Mouse (Mus musculus) embryo, embryonic 10.5 days (tissue): ENCODE data around the gene Sema3a.

ENCODE experiments used
- DNase-seq: peaks from one replicate; pipeline ENCODE4 v3.0.0-alpha.2; 2015; ENCODE audit warnings: low spot score

The Sema3a gene

DNA sequence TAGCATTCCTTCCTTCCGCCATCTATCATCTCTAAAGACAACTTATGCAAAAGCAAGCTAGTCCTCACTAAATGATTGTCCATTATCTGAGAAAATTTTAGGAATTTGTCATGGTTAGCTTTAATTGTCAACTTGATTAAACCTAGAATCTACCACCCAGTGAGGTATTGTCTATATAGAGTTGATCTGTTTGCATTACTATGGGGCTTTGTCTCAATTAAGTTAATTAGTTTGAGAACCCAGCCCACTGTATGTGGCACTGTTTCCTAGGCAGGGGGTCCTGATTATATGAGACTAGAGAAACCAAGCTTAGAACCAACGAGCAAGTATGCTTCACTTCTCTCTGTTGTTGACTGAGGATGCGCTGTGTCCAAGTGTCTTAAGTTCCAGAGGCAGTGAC lies 194.9 kb downstream of the Sema3a start:
- DNase-seq: no peak

DNA sequence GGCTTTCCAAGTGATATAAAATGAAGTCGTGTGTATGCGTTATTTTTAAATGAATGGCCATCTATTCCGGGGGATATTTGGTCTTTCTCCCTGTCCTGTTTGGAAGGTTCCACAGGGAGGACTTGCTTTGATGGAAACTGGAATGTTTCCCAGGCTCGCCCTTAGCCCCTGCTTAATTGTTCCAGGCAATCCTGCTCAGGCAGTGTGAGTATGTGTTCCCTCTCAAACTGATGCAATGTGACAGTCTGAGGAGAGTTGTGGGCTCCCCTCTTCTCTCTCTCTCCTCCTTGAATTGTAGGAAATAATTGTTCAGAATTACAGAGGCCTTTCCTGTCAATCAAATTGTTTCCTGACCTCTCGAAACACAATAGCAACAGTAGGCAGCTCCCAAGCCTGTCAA lies 202.1 kb downstream of the Sema3a start:
- DNase-seq: no peak

DNA sequence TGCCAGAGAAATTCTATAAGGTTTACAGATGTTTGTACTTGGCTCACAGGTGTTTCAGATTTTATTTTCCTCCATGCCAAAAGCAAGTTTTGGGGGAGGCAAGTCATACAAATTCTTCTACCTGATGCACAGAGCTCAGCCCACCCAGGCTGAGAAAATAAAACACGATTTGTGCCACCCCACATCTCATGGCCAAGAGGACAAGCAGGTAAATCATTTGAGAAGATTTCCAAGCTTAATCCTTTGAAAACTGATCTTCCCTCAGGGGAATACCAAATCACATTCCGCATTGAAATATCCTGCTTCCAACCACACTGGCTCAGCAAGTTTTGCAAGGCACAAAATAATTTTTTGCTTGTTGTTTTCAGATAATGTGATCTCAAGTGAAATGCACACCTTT lies 206.2 kb downstream of the Sema3a start:
- peak; percentile 40 for DNase-seq

DNA sequence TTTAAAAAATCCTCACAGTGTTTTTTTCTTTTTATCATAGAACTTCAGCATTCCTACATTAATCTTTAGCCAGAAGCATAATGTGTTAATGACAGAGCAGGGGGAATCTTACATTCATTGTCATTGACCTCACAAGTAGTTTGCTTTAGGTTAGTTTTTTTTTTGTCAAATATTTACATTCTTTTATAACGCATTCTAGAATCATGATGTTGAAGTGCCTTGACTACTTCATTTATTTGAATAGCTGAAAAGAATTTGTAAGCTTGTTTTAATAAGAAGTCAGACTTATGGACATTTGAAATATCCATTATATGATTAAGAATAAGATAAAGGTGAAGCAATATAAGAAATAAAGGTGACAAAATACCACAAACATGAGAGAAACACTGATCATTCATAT lies 212.5 kb downstream of the Sema3a start:
- no peak for DNase-seq

DNA sequence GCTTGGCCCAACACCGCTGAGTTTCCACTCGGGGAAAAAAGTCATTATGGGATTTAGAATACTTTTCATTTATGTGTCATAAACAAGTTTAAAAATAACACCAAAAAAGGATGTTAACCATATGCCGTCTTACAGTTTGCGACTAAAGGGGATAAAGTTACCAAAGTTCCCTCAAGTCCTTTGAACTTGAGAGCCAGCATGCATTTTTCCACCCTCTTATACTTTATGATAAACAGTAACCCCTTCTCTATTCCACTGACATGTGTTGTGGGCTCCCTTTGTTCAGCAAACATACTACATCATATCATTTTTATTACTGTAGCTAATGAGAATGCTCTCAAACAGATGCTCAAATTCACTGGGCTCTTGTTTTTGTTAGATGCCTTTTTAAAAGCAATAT lies 221.9 kb downstream of the Sema3a start:
- no peak for DNase-seq

DNA sequence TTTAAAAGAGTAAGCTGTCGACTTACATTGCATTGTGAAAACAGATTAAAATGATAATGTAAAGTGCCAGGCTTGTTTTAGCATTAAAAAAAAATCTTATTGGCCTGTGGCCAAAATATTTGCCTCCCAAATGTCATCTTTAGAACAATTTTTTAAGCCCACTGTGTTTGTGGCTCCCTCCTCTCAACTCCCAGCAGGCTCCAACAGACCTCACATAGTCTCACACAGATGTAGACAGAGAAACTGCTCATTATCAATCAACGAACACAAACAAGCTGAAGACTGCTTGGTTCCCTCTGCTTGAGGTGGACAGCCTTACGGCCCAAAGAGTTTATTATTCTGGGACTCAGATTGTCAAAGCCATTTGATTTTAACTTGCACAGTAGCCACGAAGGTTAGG lies 226.4 kb downstream of the Sema3a start:
- DNase-seq: peak; percentile 30

DNA sequence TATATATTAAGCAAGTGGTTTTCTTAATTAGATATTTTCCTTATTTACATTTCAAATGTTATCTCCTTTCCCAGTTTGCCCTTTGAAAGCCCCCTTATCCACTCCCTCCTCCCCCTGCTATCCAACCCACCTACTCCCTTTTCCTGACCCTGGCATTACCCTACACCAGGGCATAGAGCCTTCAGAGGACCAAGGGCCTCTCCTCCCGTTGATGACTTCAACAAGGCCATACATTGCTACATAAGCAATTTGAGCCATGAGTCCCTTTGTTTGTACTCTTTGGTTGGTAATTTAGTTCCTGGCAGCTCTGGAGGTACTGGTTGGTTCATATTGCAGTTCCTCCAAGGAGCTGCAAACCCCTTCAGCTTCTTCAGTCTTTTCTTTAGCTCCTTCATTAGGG lies 227.8 kb downstream of the Sema3a start:
- DNase-seq: no peak

DNA sequence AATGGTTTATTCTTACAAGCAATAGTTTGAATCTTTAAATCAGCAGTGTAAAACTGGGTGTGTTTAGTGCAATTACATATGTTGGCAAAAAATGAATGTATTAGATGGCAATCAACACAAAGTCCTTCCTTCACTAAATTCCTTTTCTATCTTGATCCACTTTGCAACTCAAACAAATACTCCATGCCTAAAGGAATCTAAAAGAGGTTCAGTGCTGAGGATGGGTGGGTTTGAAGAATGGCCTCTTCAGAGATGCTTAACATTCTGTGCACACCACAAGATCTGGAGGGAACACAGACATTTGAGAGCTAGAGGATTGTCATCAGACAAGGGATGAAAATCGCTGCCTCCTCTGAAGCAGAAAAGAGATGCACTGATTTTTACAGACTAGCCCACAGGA lies 228.3 kb downstream of the Sema3a start:
- DNase-seq: no peak

DNA sequence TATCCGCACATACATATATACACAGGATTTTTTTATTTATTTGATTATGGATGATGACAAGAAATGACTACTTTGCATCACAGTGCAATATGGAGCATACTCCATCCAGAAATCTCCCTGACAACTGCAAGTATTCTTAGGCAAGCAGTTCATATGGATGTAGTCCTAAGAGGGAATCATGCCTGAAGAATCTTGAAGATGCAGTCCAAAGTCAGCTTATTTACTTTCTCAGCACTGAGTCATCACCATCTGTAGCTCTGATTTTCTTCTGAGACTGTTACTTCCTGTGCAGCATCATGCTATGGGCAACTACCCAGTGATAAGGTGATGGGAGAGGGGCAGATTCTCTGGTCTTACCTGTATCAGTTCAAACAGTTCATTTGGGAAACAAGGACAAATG lies 229.7 kb downstream of the Sema3a start:
- no peak for DNase-seq

DNA sequence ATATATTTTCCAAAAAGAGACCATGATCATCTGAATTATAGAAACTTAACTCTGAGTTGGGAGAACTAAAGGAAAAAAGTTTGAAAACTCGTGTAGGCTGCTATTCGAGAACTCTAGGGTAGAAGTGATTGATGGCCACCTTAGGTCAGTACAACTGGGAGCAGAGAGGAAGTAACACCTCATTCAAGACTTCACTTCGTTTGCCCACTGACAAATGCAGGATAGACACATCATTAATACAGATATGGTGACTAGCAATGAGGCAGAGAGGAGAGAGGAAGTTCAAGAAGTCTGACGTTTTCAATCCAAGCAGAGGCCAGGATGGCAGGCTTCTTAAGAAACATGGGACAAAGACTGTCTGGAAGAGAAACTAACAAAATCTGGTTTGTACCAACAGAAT lies 233.6 kb downstream of the Sema3a start:
- DNase-seq: peak; percentile 49

DNA sequence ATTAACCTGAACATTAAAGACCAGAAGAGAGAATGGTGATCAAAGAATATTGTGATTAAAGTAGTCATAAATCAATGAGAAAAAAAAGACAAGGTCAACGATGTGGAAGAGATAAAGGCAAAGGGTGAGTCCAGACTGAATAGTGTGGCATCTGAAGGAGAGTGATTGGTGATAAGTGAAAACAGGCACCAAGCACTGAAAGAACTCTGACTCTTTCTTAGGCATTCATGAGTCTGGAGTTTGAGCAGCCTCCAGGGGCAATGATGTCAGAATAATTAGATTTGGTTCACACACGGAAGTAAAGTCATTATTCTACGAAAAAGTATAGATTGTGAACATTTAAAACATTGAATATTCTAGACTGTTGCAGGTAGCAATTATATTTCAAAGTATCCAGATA lies 235.5 kb downstream of the Sema3a start:
- DNase-seq: peak; percentile 56

DNA sequence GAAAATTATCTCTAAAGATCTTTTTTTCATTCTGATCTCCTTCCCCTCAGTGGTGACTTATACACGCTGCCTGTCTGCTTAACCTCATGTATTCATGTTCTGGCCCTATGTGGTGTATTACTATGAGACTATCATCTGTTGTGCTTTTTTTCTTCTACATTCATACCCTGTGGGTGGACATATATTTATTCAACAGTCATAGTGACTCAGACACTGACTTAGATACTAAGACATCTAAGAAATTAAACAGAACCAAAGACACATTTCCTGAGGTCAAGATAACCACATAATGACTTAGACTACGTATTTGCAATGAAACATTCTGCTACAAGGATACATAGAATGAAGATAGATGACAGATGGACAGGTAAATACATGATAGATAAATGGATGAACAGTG lies 239.9 kb downstream of the Sema3a start:
- DNase-seq: no peak

DNA sequence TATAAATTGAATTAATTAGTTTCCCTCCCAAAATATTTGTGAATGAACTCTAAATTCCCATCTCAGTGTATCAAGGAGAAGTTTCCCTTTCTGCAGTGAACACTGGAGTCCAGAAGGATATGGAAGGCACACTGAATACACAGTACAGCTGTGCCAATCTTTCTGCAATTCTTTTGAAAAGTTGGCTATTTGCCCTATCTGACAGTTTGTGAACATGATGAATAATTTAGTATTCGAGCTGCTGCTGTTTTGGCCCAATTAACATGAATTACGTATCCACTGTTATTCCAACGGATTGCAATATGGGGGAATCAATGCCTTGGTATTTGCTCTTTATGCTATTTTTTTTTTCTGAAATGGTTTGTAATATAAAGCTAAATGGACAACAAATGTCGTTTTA lies 254.0 kb downstream of the Sema3a start:
- no peak for DNase-seq

DNA sequence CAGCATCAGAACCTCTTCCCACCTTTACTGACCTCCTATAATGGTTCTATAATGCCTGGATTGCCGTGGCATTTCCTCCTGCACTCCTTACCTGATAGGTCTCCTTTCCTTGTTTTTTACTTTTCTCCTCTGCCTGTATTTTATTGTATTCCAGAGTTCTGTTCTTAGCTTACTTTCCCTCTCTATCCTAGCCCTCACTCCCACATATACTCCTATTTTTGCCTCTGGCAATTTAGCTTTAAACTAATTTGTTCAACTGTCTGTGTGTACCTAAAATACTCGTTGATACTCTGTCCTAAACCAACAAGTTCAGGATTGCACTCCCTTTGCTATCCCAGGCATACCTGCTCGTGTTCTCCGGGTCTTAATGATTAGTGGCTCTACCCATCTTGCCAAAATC lies 258.8 kb downstream of the Sema3a start:
- DNase-seq: no peak

DNA sequence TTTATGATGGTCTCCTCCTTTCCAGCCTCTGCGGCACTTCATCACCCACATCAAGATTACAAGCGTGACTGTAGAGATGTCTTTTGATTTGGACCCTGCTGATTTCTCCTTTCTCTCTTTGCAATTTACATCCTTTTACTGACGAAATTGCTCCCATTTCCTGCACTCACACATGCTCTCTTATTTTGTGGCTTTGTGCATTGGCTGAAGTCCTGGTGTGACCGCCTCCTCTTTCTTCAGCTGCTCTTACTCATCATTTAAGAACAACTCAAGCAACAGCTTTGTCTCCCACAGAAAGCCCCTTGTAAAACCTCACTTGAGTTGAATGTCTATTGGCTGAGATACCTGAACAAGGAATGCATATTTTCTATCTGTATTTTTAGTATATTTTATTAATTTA lies 259.5 kb downstream of the Sema3a start:
- DNase-seq: no peak

DNA sequence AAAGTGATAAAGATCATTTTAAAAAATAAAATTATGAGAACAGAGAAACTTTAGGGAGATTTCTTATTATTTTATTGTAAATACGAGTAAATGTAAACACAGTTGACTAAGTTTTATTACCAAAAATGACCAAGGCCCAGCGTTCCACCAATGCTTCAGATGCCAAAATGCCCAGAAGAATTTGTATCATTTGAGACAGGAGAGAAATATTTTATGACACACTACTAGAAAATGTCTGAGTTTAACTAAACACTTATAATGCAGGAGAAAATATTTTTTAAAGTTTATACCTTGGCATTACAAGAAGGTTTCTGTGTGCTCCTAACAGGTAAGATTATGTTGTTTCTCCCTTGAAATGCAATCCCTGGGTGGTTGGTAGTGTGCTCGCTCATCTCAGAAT lies 261.4 kb downstream of the Sema3a start:
- no peak for DNase-seq

DNA sequence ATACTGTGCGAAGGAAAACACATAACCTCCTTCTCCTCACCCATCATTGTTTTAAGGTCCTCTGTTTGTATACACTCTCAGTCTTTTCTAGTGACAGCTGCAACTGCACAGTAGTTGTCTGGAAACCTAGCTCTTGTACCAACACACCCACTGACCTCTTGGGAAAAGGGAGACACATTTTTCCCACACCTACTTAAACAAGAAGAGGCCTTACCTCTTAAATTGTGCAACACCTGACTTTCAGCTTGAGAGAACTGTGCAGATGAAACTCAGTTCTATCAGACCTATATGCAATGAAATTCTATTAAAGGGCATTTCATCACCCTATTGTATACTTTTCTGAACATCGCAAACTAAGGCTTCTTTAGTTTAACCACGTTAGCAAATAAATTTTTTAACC lies 262.5 kb downstream of the Sema3a start:
- DNase-seq: no peak

DNA sequence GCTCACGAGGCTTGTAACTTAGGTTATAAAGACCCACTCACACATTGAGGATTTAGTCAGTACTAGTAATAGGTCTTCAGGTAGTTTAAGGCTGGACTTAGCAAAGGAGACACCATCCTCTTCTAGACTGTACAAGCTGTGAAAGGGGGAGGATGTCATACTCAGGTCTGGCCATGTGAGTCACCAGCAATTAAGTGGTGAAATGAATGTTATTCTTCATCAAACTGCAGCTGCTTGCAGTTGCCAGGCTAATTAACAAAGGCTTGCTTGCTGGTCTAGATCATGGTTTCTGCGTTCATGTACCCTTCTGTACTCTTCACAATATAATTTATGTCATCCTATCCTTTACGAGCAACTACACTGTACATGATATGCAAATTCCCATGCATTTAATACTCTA lies 264.8 kb downstream of the Sema3a start:
- no peak for DNase-seq

DNA sequence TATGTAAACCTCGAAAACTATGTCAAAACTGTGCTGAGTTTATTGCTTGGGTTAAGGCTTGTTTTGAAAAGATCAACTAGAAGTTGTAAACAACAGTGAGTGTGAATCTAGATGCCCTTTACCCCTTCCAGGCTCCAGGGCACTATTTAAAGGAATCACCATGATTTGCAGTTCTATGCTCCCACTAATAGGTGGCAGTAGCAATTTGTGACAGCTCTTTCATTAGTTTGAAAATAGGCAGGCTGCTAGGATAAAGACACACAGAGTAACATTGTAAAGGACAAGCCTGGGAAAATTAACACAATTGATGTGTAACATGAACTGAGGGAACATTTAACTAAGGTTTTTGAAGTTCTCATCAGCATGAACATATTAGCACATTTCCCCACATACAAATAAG lies 280.2 kb downstream of the Sema3a start:
- DNase-seq: peak; percentile 71

DNA sequence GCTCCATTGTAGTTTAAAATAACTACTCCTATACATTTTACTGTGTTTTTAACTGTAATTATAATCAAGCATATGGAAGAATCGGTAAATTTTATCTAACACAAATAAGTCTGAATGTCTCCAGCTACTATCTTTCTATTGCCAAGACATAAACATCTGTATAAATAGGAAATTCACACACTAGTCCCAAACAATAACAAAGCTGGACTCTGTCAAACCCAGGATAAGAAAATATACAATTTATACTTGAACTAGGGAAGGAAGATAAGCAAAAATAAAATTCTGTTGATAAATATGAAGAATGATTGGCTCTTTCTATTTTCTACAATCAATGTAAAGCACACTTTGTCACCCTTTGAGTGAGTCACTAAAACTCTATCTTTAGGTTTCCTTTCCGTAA lies 280.9 kb downstream of the Sema3a start:
- DNase-seq: no peak

DNA sequence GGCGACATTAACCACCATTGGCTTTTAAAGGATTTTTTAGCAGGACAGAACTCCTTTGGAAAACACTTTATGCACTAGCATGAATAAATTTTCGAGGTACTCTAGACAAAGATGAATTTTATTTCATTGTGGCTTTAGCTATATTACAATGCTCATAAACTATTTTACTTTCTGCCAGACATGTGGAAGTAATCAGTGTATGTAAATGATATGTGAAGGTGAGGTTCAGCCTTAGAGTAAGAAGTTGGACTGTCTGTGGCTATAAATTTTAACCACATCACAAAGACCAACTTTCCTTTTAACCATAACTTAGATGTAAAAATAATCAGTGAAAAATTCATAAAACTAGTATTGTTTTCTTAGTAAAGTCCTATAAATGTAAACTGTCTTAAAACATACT lies 286.7 kb downstream of the Sema3a start:
- no peak for DNase-seq

DNA sequence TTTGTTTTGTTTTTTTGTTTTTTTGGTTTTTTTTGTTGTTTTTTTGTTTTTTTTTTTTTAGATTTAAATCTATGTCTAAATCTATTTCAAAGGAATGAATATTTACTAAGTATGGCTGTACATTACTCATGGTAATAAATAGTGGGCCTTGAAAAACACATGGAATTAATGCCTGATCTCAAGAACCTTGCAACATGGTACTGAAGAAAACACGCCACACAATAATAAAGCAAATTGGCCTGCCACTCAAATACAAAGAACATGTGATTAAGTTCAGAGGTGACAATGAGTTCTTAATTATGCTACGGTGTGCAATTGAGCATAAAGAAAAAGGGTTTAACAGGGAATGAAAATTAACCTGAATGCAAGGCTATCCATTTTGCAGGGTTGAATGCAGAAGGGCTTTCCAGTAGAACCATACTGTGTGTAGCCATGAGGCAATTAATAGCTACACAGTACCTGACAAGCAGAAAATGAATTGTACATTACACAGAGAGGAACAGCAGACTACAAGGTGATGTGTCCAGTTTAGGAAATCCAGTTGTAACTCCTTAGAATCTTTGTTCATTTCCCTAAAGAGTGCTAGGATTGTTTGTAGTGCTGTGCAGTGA lies 288.8 kb downstream of the Sema3a start:
- DNase-seq: no peak

DNA sequence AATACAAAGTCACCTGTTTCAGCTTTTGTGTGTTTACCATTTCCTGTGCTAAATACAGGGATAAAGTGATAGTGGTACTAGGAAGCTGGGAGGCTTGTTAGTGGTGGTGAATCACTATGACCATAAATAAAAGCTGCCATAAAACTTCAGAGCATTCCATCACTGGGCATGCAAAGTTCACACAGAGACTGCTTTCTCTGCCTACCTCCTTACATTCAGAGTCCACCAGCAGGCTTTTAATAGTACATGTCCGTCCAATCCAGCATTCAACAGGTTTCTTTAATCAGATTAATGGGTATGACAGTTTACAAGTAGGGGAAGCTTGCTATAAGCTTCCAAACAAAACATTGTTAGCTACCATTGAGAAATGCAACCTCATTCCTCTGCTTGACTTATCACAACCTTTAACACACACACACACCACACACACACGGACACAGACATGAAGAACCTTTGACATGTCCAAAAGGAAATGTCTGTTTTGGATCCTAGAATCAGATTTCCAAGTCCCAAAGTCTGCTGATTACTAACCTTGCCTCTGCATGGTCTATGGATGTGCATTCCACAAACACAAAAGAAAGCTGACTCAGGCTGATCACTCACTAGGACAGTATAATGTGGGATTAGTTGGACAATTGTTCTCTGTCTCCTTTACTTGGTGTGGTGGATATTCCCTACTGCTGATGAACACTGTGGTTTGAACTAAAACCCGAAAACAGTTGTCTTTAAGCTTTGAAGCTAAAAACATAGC lies 291.9 kb downstream of the Sema3a start:
- DNase-seq: no peak

DNA sequence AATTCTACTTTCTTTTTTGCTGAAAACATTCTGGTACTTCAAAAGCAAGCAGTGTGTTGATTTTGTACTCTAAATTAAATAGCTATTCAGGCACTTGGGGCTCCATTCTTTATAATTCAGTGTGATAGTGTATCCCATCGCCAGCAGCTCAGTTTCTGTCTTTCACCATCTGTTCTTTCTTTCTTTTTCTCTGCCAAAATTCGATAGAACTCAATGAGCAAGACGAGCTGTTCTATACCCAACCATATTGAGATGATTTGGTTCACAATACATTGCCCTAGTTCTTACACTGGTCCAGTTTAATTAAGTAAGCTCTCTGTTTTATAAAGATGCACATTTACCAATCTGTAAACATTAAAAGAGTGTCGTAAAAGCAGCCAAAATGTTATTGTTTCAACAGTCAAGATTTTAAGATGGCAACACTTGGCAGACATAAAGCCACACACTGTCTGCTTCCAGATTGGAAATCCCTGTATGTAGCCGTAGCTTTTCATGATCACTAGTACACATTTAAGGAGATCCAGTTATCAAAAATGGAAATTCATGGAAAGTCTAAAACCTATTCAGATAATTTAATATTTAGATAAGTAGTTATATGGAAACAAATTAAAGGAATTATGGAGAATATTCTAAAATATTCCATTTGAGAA lies 296.2 kb downstream of the Sema3a start:
- no peak for DNase-seq
